Mouse (Mus musculus) gonadal fat pad, adult 2 months (tissue): ENCODE data around the gene Smarcal1. TPM values are rescaled to one million over a fixed set of nuclear protein-coding genes. Genes with fewer than 3 reads are reported as not detected.

ENCODE experiments used
- polyA plus RNA-seq: library from polyadenylated mRNA; depleted of rRNA; stranded (reverse); fragments of >200 nt; gene quantifications from 2 replicates; pipeline ENCODE4 v1.2.3, GENCODE M21; 2012; rRNA removed

Gene Smarcal1
- polyA plus RNA-seq, 1 experiment, result 27.1 TPM

Other genes with a start within 250 kb of the Smarcal1 start
- 0.01 and 0.13 TPM in 2 replicates for gene March4, start 46.3 kb upstream of the Smarcal1 start, polyA plus RNA-seq
- gene Ankar, start 117.3 kb downstream of the Smarcal1 start, polyA plus RNA-seq, result 0.05 and 0.08 TPM in 2 replicates
- gene Rpl37a, start 128.0 kb downstream of the Smarcal1 start, polyA plus RNA-seq, result 772 and 822 TPM in 2 replicates
- 31.3 and 35.3 TPM in 2 replicates for gene Igfbp2, start 241.3 kb downstream of the Smarcal1 start, polyA plus RNA-seq